Mouse (Mus musculus): ENCODE results near the gene Ube2l3. TPM values are rescaled to one million over a fixed set of nuclear protein-coding genes. Genes with fewer than 3 reads are reported as not detected.

The Ube2l3 gene
- total and polyA plus RNA-seq, 3 experiments = 137 to 2,006 (median 297) TPM

- 0 out of 4 replicates have a peak, but pooled peaks cover 0 to 3% of the 10 kb centered on the region in 2 experiments for H3K36me3 ChIP-seq (ENCODE audit: control insufficient read depth in 1 of 2, insufficient read depth in 2 of 2, low read length in 2 of 2)
- peaks cover under 1 to 7% of the 10 kb centered on the region in 2 experiments; a peak in 1 of 4 replicates for H3K4me1 ChIP-seq (ENCODE audit: control insufficient read depth in 1 of 2, insufficient read depth in 2 of 2, low read length in 2 of 2)
- H3K27ac ChIP-seq (ENCODE audit: control insufficient read depth, low read depth, low read length) = no peak overlapping the region
- H3K4me3 ChIP-seq (ENCODE audit: control insufficient read depth in 1 of 2, insufficient read depth in 1 of 2, low read depth in 2 of 2, low read length in 2 of 2) = no peak overlapping the region
- no peak for TF ChIP-seq ETS1 (IDR thresholded peaks at IDR 0.05; ENCODE audit: low read depth, low read length)
- peak in 2 of 3 experiments; percentile 29 to 37; a peak in 4 of 6 replicates for TF ChIP-seq CTCF (IDR thresholded peaks at IDR 0.05 in 2 of 3, conservative IDR thresholded peaks at IDR 0.05 in 1 of 3; ENCODE audit: control insufficient read depth in 1 of 3, insufficient read depth in 1 of 3, low read depth in 2 of 3, low read length in 3 of 3, poor library complexity in 1 of 3, severe bottlenecking in 1 of 3)
- H3K9me3 ChIP-seq (replicated peaks; ENCODE audit: insufficient read depth, low read length) = no peaks in the 10 kb centered on the region
- no peak overlapping the region for H3K9ac ChIP-seq (ENCODE audit: control insufficient read depth, low read depth, low read length, poor library complexity, severe bottlenecking)
- DNase-seq (ENCODE audit: low read depth, low spot score) = no peak
- H3K79me2 ChIP-seq (ENCODE audit: control insufficient read depth, insufficient read depth, low read length, poor library complexity) = peaks cover 3% of the 10 kb centered on the region; the same call in 1 of the 2 replicates
- H3K27me3 ChIP-seq (ENCODE audit: control insufficient read depth in 1 of 2, insufficient read depth in 2 of 2, low read length in 2 of 2) = no peaks in the 10 kb centered on the region
Observed at GRCm38 (mm10) chr16:17209981-17210838, 7.8 kb upstream of the Ube2l3 start.

GRCm38 (mm10) chr16:17209404-17209960 is 7.0 kb upstream of the Ube2l3 start:
- no peak overlapping the region for H3K27ac ChIP-seq (ENCODE audit: control insufficient read depth, low read depth, low read length)
- H3K9ac ChIP-seq (ENCODE audit: control insufficient read depth, low read depth, low read length, poor library complexity, severe bottlenecking) = peak overlapping the region; percentile 77
- H3K4me3 ChIP-seq (ENCODE audit: control insufficient read depth in 1 of 2, insufficient read depth in 1 of 2, low read depth in 2 of 2, low read length in 2 of 2) = peak overlapping the region; percentile 56 to 79
- no peaks in the 10 kb centered on the region for H3K9me3 ChIP-seq (replicated peaks; ENCODE audit: insufficient read depth, low read length)
- DNase-seq (ENCODE audit: low read depth, low spot score) = no peak
- no peaks in the 10 kb centered on the region for H3K27me3 ChIP-seq (ENCODE audit: control insufficient read depth in 1 of 2, insufficient read depth in 2 of 2, low read length in 2 of 2)
- TF ChIP-seq GABPA (IDR thresholded peaks at IDR 0.05; ENCODE audit: low read depth, low read length) (no peak), CHD1 (IDR thresholded peaks at IDR 0.05; ENCODE audit: low read depth, low read length) (no peak), ZNF384 (IDR thresholded peaks at IDR 0.05; ENCODE audit: low read depth, low read length) (no peak), POLR2AphosphoS2 (IDR thresholded peaks at IDR 0.05; ENCODE audit: low read length) (no peak), ZMIZ1 (IDR thresholded peaks at IDR 0.05; ENCODE audit: low read depth, low read length) (no peak), ZC3H11A (IDR thresholded peaks at IDR 0.05; ENCODE audit: low read depth, low read length) (no peak), MXI1 (IDR thresholded peaks at IDR 0.05; ENCODE audit: low read depth, low read length) (no peak), POLR2AphosphoS5 (IDR thresholded peaks at IDR 0.05; ENCODE audit: borderline replicate concordance, low read depth, low read length) (no peak), CTCF (IDR thresholded peaks at IDR 0.05 in 2 of 3, conservative IDR thresholded peaks at IDR 0.05 in 1 of 3; ENCODE audit: control insufficient read depth in 1 of 3, insufficient read depth in 1 of 3, low read depth in 2 of 3, low read length in 3 of 3, poor library complexity in 1 of 3, severe bottlenecking in 1 of 3) (no peak), SMC3 (IDR thresholded peaks at IDR 0.05; ENCODE audit: low read depth, low read length) (no peak), EP300 (IDR thresholded peaks at IDR 0.05; ENCODE audit: low read depth in 1 of 2, low read length in 2 of 2) (no peak), MAFK (IDR thresholded peaks at IDR 0.05; ENCODE audit: borderline replicate concordance, low read depth, low read length) (no peak), RCOR1 (IDR thresholded peaks at IDR 0.05; ENCODE audit: low read depth, low read length) (no peak)
- peaks cover 3% of the 10 kb centered on the region; the same call in 1 of the 2 replicates for H3K79me2 ChIP-seq (ENCODE audit: control insufficient read depth, insufficient read depth, low read length, poor library complexity)
- peaks cover 2 to 7% of the 10 kb centered on the region in 2 experiments; a peak in 1 of 4 replicates for H3K4me1 ChIP-seq (ENCODE audit: control insufficient read depth in 1 of 2, insufficient read depth in 2 of 2, low read length in 2 of 2)
- H3K36me3 ChIP-seq (ENCODE audit: control insufficient read depth in 1 of 2, insufficient read depth in 2 of 2, low read length in 2 of 2) = 0 out of 4 replicates have a peak, but pooled peaks cover 0 to 3% of the 10 kb centered on the region in 2 experiments
